Mouse (Mus musculus) thymus, postnatal 14 days (tissue): Measurements from ENCODE around the gene Ccdc148.
A peak's percentile ranks its signal among the peaks of the same experiment; 100 is the strongest.

Experiments used
- DNase-seq: peaks from one replicate; pipeline ENCODE4 v3.0.0; 2021

The Ccdc148 gene

GRCm38 (mm10) chr2:59178191-59178590 lies 17.7 kb upstream of the Ccdc148 start:
- DNase-seq, result no peak

GRCm38 (mm10) chr2:59175926-59176325 lies 15.4 kb upstream of the Ccdc148 start:
- DNase-seq, result no peak

DNA sequence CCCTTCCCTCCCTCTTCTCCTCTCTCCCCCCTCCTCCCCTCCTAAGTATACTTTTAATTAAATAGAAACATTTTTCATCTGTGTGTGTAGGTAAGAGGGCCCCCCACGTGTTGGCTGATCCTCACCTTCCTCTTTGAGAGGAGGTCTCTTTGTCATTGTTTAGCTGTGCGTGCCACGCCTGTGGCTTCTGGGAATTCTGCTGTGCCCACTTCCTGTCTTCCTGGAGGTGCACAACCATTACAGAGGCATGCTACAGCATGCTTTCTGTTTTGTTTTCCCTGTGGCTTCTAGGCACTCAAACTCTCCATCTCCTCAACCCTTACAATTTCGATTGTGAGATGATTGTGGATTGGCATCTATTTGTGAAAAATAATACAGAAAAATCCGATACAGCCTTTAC lies 11.1 kb upstream of the Ccdc148 start:
- DNase-seq, result no peak

DNA sequence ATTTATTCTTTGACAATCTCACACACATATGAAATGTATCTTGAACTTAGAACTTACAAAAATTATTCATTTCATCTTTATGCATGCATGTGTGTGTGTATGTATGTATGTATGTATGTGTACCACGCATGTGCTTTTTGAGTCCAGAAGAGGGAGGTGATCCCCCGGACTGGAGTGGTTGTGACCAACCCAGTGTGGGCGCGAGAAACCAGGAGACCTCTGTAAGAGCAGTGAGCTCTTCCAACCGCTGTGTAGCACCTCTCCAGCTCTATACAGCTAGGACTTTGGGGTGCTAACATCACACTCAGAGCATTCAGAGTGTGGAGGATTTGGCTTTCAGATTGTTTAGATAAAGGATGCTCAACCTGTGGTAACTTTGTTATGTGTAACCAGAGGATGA lies 10.1 kb upstream of the Ccdc148 start:
- DNase-seq, result no peak

DNA sequence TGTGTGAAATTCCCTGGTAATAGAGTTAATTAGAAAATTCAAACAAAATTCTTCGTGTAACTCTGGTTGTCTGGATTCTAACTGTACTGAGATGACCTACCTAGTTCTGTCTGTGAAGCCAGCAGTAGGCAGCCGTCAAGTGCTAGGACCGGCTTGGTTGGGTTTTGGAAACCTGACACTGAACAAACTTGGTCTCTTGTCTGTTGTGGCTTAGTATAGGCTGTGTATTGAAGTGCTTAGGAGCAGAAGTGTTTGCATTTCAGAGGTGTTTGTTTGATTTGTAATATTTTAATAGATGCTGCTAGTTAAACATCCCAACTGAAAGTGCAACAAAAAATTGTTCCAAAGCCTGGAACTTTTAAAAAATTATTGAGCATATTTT lies 9.7 kb upstream of the Ccdc148 start:
- no peak for DNase-seq

DNA sequence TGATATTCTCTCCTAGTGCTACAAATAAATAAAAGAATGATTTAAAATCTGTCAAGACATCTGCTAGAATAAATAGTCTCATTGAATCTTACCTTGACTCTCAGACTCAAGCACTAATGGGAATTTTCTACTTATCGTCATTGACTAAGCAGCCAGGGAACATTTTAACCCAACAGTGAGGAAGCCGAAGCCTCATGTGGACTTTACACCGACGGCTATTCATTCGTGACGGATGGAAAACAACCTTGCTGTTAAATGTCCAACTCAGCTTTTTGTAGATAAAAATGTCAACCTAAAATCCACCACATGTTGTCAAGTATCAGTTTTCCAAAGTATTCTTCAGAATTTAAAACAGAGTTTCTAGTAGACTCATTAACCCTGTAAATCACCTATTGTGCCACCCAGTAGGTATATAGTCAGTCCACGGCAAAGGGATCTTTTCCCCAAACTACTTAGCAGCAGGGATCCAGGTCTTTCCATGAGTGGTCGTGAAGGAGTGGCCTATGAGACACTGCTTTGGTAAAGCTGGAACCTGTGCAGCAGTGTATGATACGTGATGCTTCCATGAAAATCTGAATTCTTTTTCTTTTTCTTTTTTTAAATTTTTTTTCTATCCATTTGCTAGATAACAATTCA lies 9.2 kb upstream of the Ccdc148 start:
- DNase-seq, result no peak

- DNase-seq, result no peak
Measured at GRCm38 (mm10) chr2:59167830-59168229, 7.3 kb upstream of the Ccdc148 start.

DNA sequence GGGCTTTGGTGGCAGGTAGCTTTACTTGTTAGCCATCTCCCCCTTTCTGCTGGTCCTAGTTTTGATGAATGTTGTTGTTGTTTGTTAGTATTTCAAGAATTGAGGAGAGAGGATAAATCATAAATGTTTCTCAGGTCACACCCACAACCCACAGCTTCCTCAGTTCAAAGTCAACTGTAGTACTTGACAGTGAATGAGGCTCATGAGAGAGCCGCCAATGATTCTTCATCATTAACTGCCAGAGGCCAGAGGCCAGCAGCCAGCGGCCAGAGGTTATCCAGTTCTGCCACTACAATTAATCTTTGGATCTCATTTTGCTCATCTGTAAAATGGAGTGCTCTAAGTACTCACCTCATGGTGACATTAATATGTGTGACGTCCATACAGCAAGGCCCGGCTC lies 6.5 kb upstream of the Ccdc148 start:
- no peak for DNase-seq

- no peak for DNase-seq
Measured at GRCm38 (mm10) chr2:59162285-59162600, 1.8 kb upstream of the Ccdc148 start.

DNA sequence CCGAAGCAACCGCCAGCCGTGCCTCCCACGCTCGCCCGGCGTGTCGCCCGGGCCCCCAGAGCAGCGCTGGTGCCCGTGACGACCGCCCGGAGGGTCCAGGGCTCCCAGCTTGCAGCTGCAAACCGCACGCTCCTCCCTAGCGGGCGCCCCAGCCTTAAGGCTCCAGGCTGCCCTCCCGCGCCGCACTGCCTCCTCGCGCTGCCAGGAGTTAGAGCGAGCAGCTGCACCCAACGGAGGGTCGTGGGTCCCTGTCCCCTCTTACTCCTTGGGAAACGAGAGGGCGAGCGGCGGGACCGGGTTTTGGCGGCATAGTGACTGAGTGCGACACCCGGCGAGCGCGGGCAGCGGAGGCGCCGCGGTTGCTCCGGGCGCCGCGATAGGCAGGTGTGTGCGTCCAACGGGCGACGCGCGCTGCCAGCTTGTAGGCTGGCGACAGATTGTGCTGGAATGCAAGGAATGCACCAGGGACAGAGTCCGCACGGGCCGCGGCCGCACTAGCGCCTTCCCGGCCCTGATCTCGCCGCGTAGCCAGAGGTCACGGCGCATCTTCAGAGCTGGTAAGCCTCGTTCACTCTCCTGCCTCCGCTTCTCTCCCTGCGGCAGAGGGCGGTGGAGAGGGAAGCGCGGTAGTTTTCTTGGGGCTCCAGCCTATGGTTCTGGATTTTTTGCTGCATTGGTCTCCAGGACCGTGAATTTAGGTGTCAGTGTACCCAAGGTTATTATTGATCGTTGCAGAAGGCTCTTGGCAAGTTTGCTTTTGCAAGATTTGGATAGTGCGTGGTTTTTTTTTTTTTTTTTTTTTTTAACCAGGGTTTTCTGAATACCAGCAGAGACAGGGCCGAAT lies 1.2 kb upstream of the Ccdc148 start:
- peak; percentile 75 for DNase-seq

DNA sequence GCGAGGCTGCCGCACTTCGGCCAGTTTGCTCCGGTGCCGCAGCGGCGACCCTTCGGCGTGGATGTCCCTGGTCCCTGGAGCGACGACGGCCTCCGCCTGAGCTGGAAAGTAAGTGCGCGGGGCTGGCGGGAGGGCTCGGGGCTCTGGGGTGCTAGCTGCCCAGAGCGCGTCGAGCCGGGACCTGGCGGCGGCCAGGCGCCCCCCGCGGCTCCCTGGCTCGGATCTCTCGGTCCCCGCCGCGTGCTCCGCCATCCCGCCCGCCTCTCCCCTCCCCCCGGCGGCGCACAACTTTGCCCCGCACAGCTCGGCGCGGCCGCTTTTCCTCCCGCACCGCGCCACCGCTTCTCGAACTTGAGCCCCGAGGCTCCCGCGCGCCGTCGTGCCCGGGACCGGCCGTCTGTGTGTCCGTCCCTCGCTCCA lies 548 bp upstream of the Ccdc148 start:
- DNase-seq, result peak; percentile 54

DNA sequence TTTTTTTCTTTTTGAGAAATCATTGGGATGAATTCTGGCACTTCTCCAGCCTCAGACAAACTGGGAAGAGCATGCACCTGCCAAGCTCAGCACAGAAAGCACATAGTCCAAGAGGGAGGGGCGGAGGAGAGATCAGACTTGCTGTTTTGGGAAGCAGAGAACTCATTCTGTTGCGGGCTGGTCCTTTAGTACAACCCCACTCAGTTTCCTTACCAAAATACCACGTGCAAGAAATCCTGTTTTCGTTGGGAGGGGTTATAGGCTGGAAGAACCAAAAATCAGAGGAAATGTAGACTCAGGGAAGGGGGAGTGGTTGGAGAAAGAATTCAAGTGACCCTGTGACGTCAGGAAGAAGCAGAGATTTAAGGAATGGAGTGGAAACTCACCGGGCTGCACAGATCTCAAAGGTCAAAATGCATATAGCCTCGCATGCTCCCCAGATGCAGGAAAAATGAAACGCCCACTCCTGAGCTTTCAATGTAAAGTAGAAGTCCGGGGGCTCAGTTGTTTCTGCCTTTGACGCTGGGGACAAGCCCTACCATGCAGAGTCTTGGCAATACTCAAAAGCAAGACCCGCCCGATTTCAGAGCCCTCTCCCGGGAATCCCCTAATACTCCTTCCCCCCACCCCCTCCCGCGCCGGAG lies 400 bp downstream of the Ccdc148 start:
- no peak for DNase-seq

DNA sequence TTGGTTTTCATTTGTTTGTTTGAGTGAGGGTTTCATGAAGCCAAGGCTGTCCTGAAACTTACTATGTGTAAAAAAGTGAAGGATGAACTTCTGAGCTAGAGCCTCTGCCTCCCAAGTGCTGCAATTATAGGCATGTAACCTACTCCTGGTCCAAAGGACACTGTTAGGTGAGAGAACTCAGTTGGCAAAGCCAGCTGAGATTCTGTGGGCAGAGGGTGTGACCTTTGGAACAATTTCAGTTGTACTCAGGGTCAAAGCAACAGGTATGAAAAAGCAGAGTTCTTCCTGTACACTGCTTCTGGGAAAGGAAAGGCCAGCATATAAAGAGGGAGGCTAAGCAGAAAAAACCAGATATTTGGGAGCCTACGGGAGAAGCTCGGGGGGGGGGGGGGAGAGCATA lies 2.4 kb downstream of the Ccdc148 start:
- DNase-seq, result no peak

DNA sequence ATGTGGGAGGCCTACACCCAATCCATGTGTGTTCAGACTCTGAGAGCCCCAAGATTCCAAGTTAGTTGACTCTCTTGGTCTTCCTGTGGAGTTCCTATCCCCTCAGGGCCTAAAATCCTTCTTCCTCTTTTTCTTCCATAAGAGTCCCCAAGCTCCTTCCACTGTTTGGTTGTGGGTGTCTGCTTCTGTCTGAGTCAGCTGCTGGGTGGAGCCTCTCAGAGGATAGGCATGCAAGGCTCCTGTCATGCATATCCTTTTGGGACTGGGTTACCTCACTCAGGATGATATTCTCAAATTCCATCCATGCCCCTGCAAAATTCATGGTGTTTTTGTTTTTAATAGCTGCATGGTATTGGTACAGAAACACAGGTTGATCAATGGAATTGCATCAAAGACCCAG lies 5.1 kb downstream of the Ccdc148 start:
- no peak for DNase-seq

DNA sequence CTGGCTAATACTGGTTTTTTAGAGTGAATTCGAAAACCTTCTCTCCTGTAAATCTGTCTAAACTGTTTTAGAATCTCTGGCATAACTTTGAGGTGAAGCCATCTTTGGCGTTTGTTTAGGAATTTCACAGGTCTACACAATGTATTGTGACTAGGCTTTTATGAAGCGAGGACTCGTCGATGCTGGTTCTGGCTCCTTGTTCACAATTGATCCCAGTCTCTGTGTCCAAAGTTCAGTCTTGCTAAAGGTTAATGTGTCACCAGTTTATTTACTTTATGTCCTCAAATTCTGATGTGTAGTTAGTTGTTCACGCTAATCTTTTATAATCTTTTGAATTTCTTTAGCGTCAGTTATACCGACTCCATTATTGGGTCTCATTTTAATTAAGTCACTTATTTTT lies 29.4 kb downstream of the Ccdc148 start:
- no peak for DNase-seq

- no peak for DNase-seq
Measured at GRCm38 (mm10) chr2:59129821-59130220, 30.7 kb downstream of the Ccdc148 start.

DNA sequence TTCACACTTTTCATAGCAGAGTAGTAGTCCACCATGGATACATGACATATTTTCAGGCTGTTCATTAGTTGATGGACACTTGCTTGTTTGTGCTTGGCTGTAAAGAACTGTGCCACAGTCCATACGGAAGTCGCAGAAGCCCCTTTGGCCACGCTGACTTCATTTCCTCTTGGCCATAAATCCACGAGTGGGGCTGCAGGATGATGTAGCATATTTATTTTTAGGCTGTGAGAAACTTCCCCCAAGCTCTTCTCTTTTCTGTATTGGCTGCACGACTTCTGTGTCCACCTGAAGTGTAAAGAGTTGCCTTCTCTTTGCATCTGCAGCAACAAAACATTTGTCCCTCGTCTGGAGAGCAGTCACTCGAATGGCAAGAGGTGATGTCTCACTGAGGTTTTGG lies 31.5 kb downstream of the Ccdc148 start:
- DNase-seq, result no peak

DNA sequence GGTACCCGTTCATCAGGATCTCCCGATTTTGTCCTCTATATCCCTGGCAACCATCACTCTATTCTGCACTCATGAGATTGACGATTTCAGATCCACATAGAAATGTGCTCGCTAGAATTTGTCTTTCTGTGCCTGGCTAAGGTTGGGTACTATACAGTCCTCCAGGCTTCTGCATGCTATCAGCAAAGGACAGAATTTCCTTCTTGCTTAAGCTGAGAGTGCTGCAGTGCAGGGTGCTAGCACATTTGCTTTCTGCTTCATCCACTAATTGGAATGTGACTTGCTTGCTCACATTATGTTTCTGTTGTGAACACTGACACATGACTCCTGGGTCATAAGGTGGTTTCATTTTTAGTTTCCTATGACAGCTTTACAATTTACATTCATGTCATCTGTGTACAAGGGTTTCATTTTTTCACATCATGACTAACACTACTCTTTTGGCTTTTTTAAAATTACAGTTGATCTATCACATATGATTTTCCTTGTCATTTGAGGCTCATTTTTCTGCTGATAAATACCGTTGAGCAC lies 104.8 kb downstream of the Ccdc148 start:
- no peak for DNase-seq

- DNase-seq, result no peak
Measured at GRCm38 (mm10) chr2:59054339-59054738, 106.1 kb downstream of the Ccdc148 start.

DNA sequence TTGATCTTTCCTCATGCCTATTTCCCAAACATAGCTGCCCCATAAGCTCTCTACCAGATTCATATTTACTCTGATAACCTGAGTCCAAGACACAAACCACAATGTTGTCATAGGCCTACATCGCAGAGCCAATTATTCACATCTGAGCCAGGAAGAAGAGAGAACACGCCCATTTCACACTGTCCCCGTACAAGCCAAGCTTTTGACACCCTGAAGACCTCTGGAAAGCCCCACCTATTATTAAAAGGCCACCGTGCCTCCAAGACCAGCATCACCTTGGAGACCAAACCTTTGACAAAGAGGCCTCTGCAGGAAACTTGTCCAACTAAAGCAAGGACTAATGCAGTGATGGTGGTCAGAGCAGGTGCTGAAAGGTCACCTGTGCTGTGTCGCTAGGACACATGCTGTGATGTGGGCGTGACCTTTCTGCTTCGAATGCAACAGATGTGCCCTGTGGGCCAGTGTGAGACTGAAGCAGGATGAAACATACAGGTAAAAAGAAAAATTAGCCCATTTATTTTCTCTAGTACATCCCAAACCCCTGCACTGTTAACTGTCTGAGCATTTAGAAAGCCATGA lies 106.9 kb downstream of the Ccdc148 start:
- no peak for DNase-seq

DNA sequence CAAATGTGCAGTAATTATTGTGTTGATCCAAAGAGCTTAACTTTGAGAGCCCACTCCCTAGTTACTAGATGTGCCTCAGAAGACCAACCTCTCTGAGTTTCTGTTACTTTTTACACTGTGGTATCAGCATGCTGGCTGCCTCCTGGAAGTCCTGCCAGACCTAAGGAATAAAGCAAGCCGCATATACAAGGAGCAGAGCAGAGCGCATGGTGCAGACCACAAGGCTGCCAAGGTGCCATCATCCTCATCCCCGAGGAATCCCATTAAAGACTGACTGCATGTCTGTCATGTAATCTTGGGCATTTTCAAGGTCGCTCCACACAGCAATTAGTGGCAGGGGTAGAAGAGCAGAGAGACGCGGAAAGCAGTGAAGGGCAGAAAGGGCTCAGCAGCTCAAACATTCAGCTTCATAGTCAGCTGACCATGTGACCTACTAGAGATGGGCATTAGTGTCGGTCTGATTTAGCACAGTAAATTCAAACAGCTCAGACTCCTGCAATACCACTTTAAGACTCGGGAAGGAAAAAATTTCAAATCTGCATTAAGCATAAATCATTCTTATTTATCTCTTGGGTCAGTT lies 110.1 kb downstream of the Ccdc148 start:
- no peak for DNase-seq

DNA sequence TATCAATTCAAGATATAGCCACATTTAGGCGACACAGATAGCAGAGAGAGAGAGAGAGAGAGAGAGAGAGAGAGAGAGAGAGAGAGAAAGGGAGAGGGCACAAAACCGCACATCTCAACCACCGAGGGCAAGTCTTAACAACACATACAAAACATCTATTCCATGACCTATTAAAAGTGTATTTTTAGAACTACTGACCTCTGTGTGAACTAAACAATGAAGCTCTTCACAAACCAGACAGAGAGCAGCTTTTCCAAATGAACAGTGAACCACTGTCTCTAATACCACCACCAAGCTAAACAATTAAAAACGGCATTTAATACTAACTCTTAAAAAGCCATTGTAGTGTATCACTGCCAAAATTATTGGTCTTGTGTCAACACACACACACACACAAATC lies 110.8 kb downstream of the Ccdc148 start:
- DNase-seq, result no peak

GRCm38 (mm10) chr2:59048775-59049451 lies 111.6 kb downstream of the Ccdc148 start:
- no peak for DNase-seq
